Mouse (Mus musculus) neural tube, embryonic 11.5 days (tissue): ENCODE results near the gene Sorl1. TPM values are rescaled to one million over a fixed set of nuclear protein-coding genes. Genes with fewer than 3 reads are reported as not detected.

Experiments used
- ATAC-seq: fragments of 200-750 bp; cut with Nextera tagmentation; 2 replicates; pipeline ENCODE4 v1.8.0; 2017; ENCODE audit warnings: moderate number of reproducible peaks, mild to moderate bottlenecking, moderate TSS enrichment, moderate library complexity; ENCODE audit not compliant: insufficient read depth, low FRiP score, low TSS enrichment
- DNase-seq: peaks from one replicate; pipeline ENCODE4 v3.0.0-alpha.2; 2015; ENCODE audit warnings: low spot score
- H3K27ac ChIP-seq: fragments of 300-500 bp; sonication (generic); 2 replicates; pipeline ENCODE4 v1.5.1; 2014; ENCODE audit warnings: low read depth, mild to moderate bottlenecking, low read length
- H3K27me3 ChIP-seq: fragments of 300-500 bp; sonication (generic); 2 replicates; pipeline ENCODE4 v1.6.1; 2014; ENCODE audit warnings: mild to moderate bottlenecking, low read length, mixed read lengths; ENCODE audit not compliant: control insufficient read depth, insufficient read depth
- H3K36me3 ChIP-seq: fragments of 300-500 bp; sonication (generic); 2 replicates; pipeline ENCODE4 v1.6.1; 2014; ENCODE audit warnings: mild to moderate bottlenecking, low read length, moderate library complexity, mixed read lengths; ENCODE audit not compliant: control insufficient read depth, insufficient read depth
- H3K4me1 ChIP-seq: fragments of 300-500 bp; sonication (generic); 2 replicates; pipeline ENCODE4 v1.6.1; 2014; ENCODE audit warnings: low read length, mixed read lengths; ENCODE audit not compliant: control insufficient read depth, insufficient read depth
- H3K4me2 ChIP-seq: fragments of 300-500 bp; sonication (generic); 2 replicates; pipeline ENCODE4 v1.6.1; 2014; ENCODE audit warnings: low read depth, mild to moderate bottlenecking, moderate library complexity
- H3K4me3 ChIP-seq: fragments of 300-500 bp; sonication (generic); 2 replicates; pipeline ENCODE4 v1.5.1; 2014; ENCODE audit warnings: low read depth, low read length
- H3K9ac ChIP-seq: fragments of 300-500 bp; sonication (generic); 2 replicates; pipeline ENCODE4 v1.6.1; 2014; ENCODE audit warnings: mild to moderate bottlenecking, low read length
- H3K9me3 ChIP-seq: fragments of 300-500 bp; sonication (generic); 2 replicates; pipeline ENCODE4 v1.6.1; 2016; ENCODE audit warnings: low read length; ENCODE audit not compliant: control insufficient read depth
- WGBS: fragments of 180-500 bp; shearing (Covaris S2); extraction: QIAGEN DNeasy Blood & Tissue Kit; methylation state at CpG from one replicate; pipeline ENCODE4 v1.1.7; 2014; 5-methylcytosine and 5-hydroxymethylcytosine counted together
- polyA plus RNA-seq: library from polyadenylated mRNA; unstranded; fragments of >200 nt; fragmentation: Nextera tagmentation; extraction: Ambion mirVana; gene quantifications from 2 replicates; pipeline ENCODE4 v1.2.1, GENCODE M21; 2014

Sorl1 gene
- polyA plus RNA-seq, 1 experiment from 2014 or later, result 11.6 TPM

- H3K9me3 ChIP-seq, result no peaks in the 10 kb centered on the region
- H3K4me1 ChIP-seq, result no peaks in the 10 kb centered on the region
- ATAC-seq (no peak), DNase-seq (no peak)
- H3K27me3 ChIP-seq, result no peaks in the 10 kb centered on the region
- no peak overlapping the region for H3K9ac ChIP-seq
- no peaks in the 10 kb centered on the region; the same call in 1 of the 2 replicates for H3K36me3 ChIP-seq
- no peak overlapping the region for H3K4me3 ChIP-seq
- WGBS, result 93% methylated on average over 10 of the region's 10 CpGs
- no peak overlapping the region for H3K27ac ChIP-seq
- no peak overlapping the region for H3K4me2 ChIP-seq
Observed at GRCm38 (mm10) chr9:42076256-42076849, 47.7 kb downstream of the Sorl1 start.

- H3K4me1 ChIP-seq, result no peaks in the 10 kb centered on the region
- H3K9me3 ChIP-seq, result no peaks in the 10 kb centered on the region
- H3K27me3 ChIP-seq, result no peaks in the 10 kb centered on the region
- H3K4me2 ChIP-seq, result no peak overlapping the region
- no peak for ATAC-seq
- no peak overlapping the region for H3K9ac ChIP-seq
- H3K36me3 ChIP-seq, result no peaks in the 10 kb centered on the region
- WGBS, result 13% methylated on average over 2 of the region's 2 CpGs
- DNase-seq, result no peak
- no peak overlapping the region for H3K27ac ChIP-seq
- no peak overlapping the region for H3K4me3 ChIP-seq
Observed at GRCm38 (mm10) chr9:42075241-42075640, 48.9 kb downstream of the Sorl1 start.

- WGBS, result 66% methylated on average over 4 of the region's 4 CpGs
- ATAC-seq (no peak), DNase-seq (no peak)
- Histone ChIP-seq H3K36me3 (no peaks in the 10 kb centered on the region), H3K4me3 (no peak overlapping the region), H3K9me3 (no peaks in the 10 kb centered on the region), H3K9ac (no peak overlapping the region), H3K27ac (no peak overlapping the region), H3K27me3 (no peaks in the 10 kb centered on the region), H3K4me1 (no peaks in the 10 kb centered on the region), H3K4me2 (no peak overlapping the region)
Observed at GRCm38 (mm10) chr9:42072010-42072409, 52.1 kb downstream of the Sorl1 start.

GRCm38 (mm10) chr9:42070856-42071255 is 53.2 kb downstream of the Sorl1 start:
- H3K4me2 ChIP-seq, result no peak overlapping the region
- H3K4me3 ChIP-seq, result no peak overlapping the region
- H3K27ac ChIP-seq, result no peak overlapping the region
- no peaks in the 10 kb centered on the region for H3K4me1 ChIP-seq
- ATAC-seq, result no peak
- H3K27me3 ChIP-seq, result no peaks in the 10 kb centered on the region
- no peaks in the 10 kb centered on the region for H3K36me3 ChIP-seq
- no peak overlapping the region for H3K9ac ChIP-seq
- H3K9me3 ChIP-seq, result no peaks in the 10 kb centered on the region
- WGBS, result 95% methylated on average over 6 of the region's 6 CpGs
- DNase-seq, result no peak

GRCm38 (mm10) chr9:42069471-42069870 is 54.6 kb downstream of the Sorl1 start:
- Histone ChIP-seq H3K27me3 (no peaks in the 10 kb centered on the region), H3K4me2 (no peak overlapping the region), H3K9ac (no peak overlapping the region), H3K36me3 (no peaks in the 10 kb centered on the region), H3K4me1 (no peaks in the 10 kb centered on the region), H3K4me3 (no peak overlapping the region), H3K27ac (no peak overlapping the region), H3K9me3 (no peaks in the 10 kb centered on the region)
- WGBS, result 93% methylated on average over 5 of the region's 5 CpGs
- ATAC-seq (no peak), DNase-seq (no peak)

- Histone ChIP-seq H3K9ac (no peak overlapping the region), H3K27ac (no peak overlapping the region), H3K4me3 (no peak overlapping the region), H3K9me3 (no peaks in the 10 kb centered on the region), H3K27me3 (no peaks in the 10 kb centered on the region), H3K4me1 (no peaks in the 10 kb centered on the region), H3K36me3 (no peaks in the 10 kb centered on the region), H3K4me2 (no peak overlapping the region)
- WGBS, result 78% methylated on average over 9 of the region's 9 CpGs
- ATAC-seq (no peak), DNase-seq (no peak)
Observed at GRCm38 (mm10) chr9:42067950-42068349, 56.1 kb downstream of the Sorl1 start.

- Histone ChIP-seq H3K27ac (no peak overlapping the region), H3K4me3 (no peak overlapping the region), H3K4me2 (no peak overlapping the region), H3K36me3 (no peaks in the 10 kb centered on the region), H3K9me3 (no peaks in the 10 kb centered on the region), H3K9ac (no peak overlapping the region), H3K27me3 (no peaks in the 10 kb centered on the region), H3K4me1 (no peaks in the 10 kb centered on the region)
- DNase-seq (no peak), ATAC-seq (no peak)
- WGBS, result 76% methylated on average over 1 of the region's 1 CpGs
Observed at GRCm38 (mm10) chr9:42065756-42066155, 58.3 kb downstream of the Sorl1 start.

- H3K4me2 ChIP-seq, result no peak overlapping the region
- no peak overlapping the region for H3K27ac ChIP-seq
- WGBS, result 83% methylated on average over 4 of the region's 4 CpGs
- no peak overlapping the region for H3K9ac ChIP-seq
- ATAC-seq (no peak), DNase-seq (no peak)
- no peak overlapping the region for H3K4me3 ChIP-seq
- no peaks in the 10 kb centered on the region for H3K9me3 ChIP-seq
- H3K27me3 ChIP-seq, result no peaks in the 10 kb centered on the region
- H3K36me3 ChIP-seq, result no peaks in the 10 kb centered on the region
- H3K4me1 ChIP-seq, result no peaks in the 10 kb centered on the region
Observed at GRCm38 (mm10) chr9:42063391-42063790, 60.7 kb downstream of the Sorl1 start.

- H3K36me3 ChIP-seq, result no peaks in the 10 kb centered on the region
- H3K4me2 ChIP-seq, result no peak overlapping the region
- H3K4me1 ChIP-seq, result no peaks in the 10 kb centered on the region
- DNase-seq, result no peak
- 83% methylated on average over 8 of the region's 8 CpGs for WGBS
- H3K9ac ChIP-seq, result no peak overlapping the region
- no peaks in the 10 kb centered on the region for H3K9me3 ChIP-seq
- H3K4me3 ChIP-seq, result no peak overlapping the region
- ATAC-seq, result no peak
- no peaks in the 10 kb centered on the region for H3K27me3 ChIP-seq
- no peak overlapping the region for H3K27ac ChIP-seq
Observed at GRCm38 (mm10) chr9:42062269-42062668, 61.8 kb downstream of the Sorl1 start.
